ENCODE assay signal across 9 mouse cellular contexts in the genomic region with DNA sequence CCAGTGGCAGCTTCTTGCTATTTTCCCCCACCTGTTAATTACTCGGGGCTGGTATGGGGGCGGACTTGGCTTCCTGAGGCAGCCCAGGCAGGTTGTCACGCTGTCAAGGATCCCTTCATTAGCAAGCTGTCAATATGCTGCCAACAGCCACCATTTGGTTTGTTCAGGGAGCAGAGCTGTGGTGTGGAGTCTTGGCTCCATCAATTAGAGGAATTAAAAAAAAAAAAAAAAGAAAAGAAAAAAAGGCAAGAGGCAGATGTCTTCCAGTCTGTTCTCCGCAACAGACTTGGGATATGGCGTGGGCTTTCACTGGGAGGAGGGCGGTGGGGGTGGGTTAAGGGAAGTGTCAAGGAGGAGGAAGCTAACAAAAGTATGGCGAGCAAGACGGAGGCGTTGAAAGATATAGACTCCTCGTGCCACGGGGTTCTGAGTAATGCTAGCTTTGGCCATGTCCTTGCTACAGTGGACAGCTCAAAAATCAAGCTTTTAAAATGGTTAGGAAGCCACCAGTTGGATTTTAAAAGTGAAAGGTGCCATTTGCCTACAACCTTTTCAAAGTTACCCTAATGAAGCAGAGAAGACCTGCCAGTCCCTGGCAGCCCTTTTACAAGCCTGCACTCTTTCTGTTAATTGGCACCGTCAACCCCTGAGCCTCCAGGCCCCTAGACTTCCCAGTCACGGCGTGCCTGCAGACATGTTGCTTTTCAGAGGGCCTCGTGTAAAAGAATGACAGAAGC.
DNase-seq lines count a peak whose midpoint lies in the region; ATAC-seq lines count a peak whose summit lies in the region.
"Had no signal": no experiment of that assay in that cellular context is flagged by ENCODE, and none has a peak within 500 bp of the region (broad histone marks: within the 10 kb centered on the region; RNA-seq: fewer than 3 reads in every experiment).

No protein-coding gene starts in this region.

- peak; percentile 88; the same call in 1 of the 2 replicates for ATAC-seq in forebrain, embryonic 12.5 days (ENCODE audit: low FRiP score)
- ATAC-seq in granulocyte monocyte progenitor cell, adult 5-6 weeks (replicated peaks; ENCODE audit: poor library complexity, severe bottlenecking): no peak
- ATAC-seq: liver, embryonic 12.5 days had no signal

- DNase-seq in cerebellum, adult 11-12 months: peak; percentile 85
- peak; percentile 79 to 95 for DNase-seq in layer of hippocampus, postnatal 14 days (ENCODE audit: low spot score in 2 of 2)
- DNase-seq in retina, postnatal 1 day: peak; percentile 57
- DNase-seq in thymus, adult 18-20 months: no peak
- DNase-seq in adipocyte (ENCODE audit: low spot score): no peak

- no peaks in the 10 kb centered on the region for H3K9me3 ChIP-seq in forebrain, embryonic 12.5 days
- H3K9me3 ChIP-seq: heart, embryonic 13.5 days had no signal

- no peaks in the 10 kb centered on the region for H3K36me3 ChIP-seq in forebrain, embryonic 12.5 days (replicated peaks)
- H3K36me3 ChIP-seq: heart, embryonic 13.5 days; liver, embryonic 12.5 days had no signal

- no peaks in the 10 kb centered on the region for H3K27me3 ChIP-seq in forebrain, embryonic 12.5 days
- H3K27me3 ChIP-seq: heart, embryonic 13.5 days; liver, embryonic 12.5 days had no signal

- H3K27ac ChIP-seq in forebrain, embryonic 12.5 days: peak overlapping the region; percentile 75
- H3K27ac ChIP-seq: heart, embryonic 13.5 days; liver, embryonic 12.5 days had no signal

- no peak overlapping the region for H3K4me2 ChIP-seq in forebrain, embryonic 12.5 days
- H3K4me2 ChIP-seq: heart, embryonic 13.5 days; liver, embryonic 12.5 days had no signal

- peaks cover 5% of the 10 kb centered on the region; the same call in 1 of the 2 replicates for H3K4me1 ChIP-seq in forebrain, embryonic 12.5 days
- H3K4me1 ChIP-seq: heart, embryonic 13.5 days; liver, embryonic 12.5 days had no signal

- H3K4me3 ChIP-seq in forebrain, embryonic 12.5 days (replicated peaks): no peak overlapping the region
- H3K4me3 ChIP-seq: heart, embryonic 13.5 days; liver, embryonic 12.5 days had no signal

- 55% methylated on average over 15 of the region's 15 CpGs for WGBS in forebrain, embryonic 12.5 days

- H3K9ac ChIP-seq in forebrain, embryonic 12.5 days: no peak overlapping the region
- H3K9ac ChIP-seq: heart, embryonic 13.5 days; liver, embryonic 12.5 days had no signal

Comparison
In these comparisons a context has a peak if more than half of its experiments do, and no peak if none do; other contexts are left out.
1. DNase-seq: peak in cerebellum, adult 11-12 months (single experiment), layer of hippocampus, postnatal 14 days (2 of 2) and retina, postnatal 1 day (single experiment); none in thymus, adult 18-20 months (0 of 2) and adipocyte (single experiment).